Mouse (Mus musculus) intestine, postnatal 0 days (tissue): ENCODE measurements around the gene Slc35f6. TPM values are rescaled to one million over a fixed set of nuclear protein-coding genes. Genes with fewer than 3 reads are reported as not detected.

Experiments used
- ATAC-seq: fragments of 200-750 bp; cut with Nextera tagmentation; 2 replicates; pipeline ENCODE4 v1.8.0; 2017; ENCODE audit warnings: mild to moderate bottlenecking, moderate TSS enrichment, moderate library complexity
- H3K27ac ChIP-seq: fragments of 300-500 bp; sonication (generic); 2 replicates; pipeline ENCODE4 v1.5.1; 2014; ENCODE audit warnings: mild to moderate bottlenecking, low read depth, low read length, moderate library complexity
- H3K27me3 ChIP-seq: fragments of 300-500 bp; sonication (generic); replicated peaks from 2 replicates; pipeline ENCODE4 v1.6.1; 2014; ENCODE audit warnings: low read length, mixed read lengths; ENCODE audit not compliant: control insufficient read depth, insufficient read depth
- H3K36me3 ChIP-seq: fragments of 300-500 bp; sonication (generic); 2 replicates; pipeline ENCODE4 v1.6.1; 2014; ENCODE audit warnings: mild to moderate bottlenecking, moderate library complexity; ENCODE audit not compliant: control insufficient read depth, insufficient read depth
- H3K4me1 ChIP-seq: fragments of 300-500 bp; sonication (generic); replicated peaks from 2 replicates; pipeline ENCODE4 v1.6.1; 2014; ENCODE audit warnings: antibody characterized with exemption, low read length, mixed read lengths; ENCODE audit not compliant: control insufficient read depth, insufficient read depth
- H3K4me2 ChIP-seq: fragments of 300-500 bp; sonication (generic); replicated peaks from 2 replicates; pipeline ENCODE4 v1.6.1; 2014; ENCODE audit warnings: low read depth, mild to moderate bottlenecking, moderate library complexity
- H3K4me3 ChIP-seq: fragments of 300-500 bp; sonication (generic); 2 replicates; pipeline ENCODE4 v1.5.1; 2014; ENCODE audit warnings: low read depth, low read length
- H3K9ac ChIP-seq: fragments of 300-500 bp; sonication (generic); 2 replicates; pipeline ENCODE4 v1.6.1; 2014; ENCODE audit warnings: mild to moderate bottlenecking, low read depth, low read length
- H3K9me3 ChIP-seq: fragments of 300-500 bp; sonication (generic); 2 replicates; pipeline ENCODE4 v1.6.1; 2016; ENCODE audit warnings: mixed run types; ENCODE audit not compliant: control insufficient read depth
- CTCF ChIP-seq: sonication (generic); IDR thresholded peaks from 2 replicates; pipeline ENCODE4 v1.5.1; 2016; ENCODE audit warnings: low read depth, mild to moderate bottlenecking, control low read depth, antibody characterized with exemption, moderate library complexity
- whole genome bisulfite sequencing: fragments of 180-500 bp; shearing (Covaris S2); extraction: QIAGEN DNeasy Blood & Tissue Kit; methylation state at CpG from one replicate; pipeline ENCODE4 v1.1.7; 2014; 5-methylcytosine and 5-hydroxymethylcytosine counted together
- polyA plus RNA-seq: library from polyadenylated mRNA; unstranded; fragments of >200 nt; fragmentation: Nextera tagmentation; extraction: Ambion mirVana; gene quantifications from 2 replicates; pipeline ENCODE4 v1.2.1, GENCODE M21; 2015

Gene Slc35f6
- polyA plus RNA-seq, 1 experiment from 2014 or later: 71.6 TPM

- Histone ChIP-seq H3K27ac (no peak overlapping the region), H3K4me1 (no peaks in the 10 kb centered on the region), H3K9me3 (no peaks in the 10 kb centered on the region), H3K4me3 (no peak overlapping the region), H3K36me3 (no peaks in the 10 kb centered on the region), H3K27me3 (no peaks in the 10 kb centered on the region), H3K9ac (no peak overlapping the region), H3K4me2 (no peak overlapping the region)
- WGBS: 62% methylated on average over 16 of the region's 16 CpGs
- no peak for TF ChIP-seq CTCF
- no peak for ATAC-seq
Observed at GRCm38 (mm10) chr5:30606424-30607073, 41.2 kb upstream of the Slc35f6 start.

DNA sequence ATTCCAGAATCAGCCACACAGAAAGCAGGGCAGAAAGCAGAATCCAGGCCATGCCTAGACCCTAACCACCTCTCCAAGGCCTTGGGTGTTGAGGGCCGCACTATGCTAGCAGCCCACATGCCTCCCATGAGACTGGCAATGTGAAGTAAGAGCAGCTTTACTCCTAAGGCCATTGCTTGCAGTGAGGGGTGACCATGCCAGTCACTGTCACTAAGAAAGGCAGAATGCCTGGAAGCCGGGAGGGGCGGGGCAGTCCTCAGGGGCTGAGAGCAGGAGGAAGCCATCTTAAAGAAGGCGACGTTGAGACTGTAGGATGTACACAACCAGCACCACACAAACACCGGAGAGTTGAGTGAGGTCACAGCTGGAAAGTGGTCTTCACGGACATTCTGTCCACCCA, 38.6 kb upstream of the Slc35f6 start:
- WGBS: 89% methylated on average over 7 of the region's 7 CpGs
- H3K36me3 ChIP-seq: no peaks in the 10 kb centered on the region

GRCm38 (mm10) chr5:30609918-30610645, 37.7 kb upstream of the Slc35f6 start:
- Histone ChIP-seq H3K4me2 (no peak overlapping the region), H3K36me3 (no peaks in the 10 kb centered on the region), H3K4me3 (no peak overlapping the region), H3K27me3 (no peaks in the 10 kb centered on the region), H3K9me3 (no peaks in the 10 kb centered on the region), H3K4me1 (0 out of 2 replicates have a peak, but pooled peaks cover 5% of the 10 kb centered on the region), H3K9ac (no peak overlapping the region), H3K27ac (no peak overlapping the region)
- no peak for TF ChIP-seq CTCF
- 87% methylated on average over 8 of the region's 8 CpGs for WGBS
- ATAC-seq: no peak

More for the DNA sequence above, 38.6 kb upstream of the Slc35f6 start:
- Histone ChIP-seq H3K4me2 (no peak overlapping the region), H3K9ac (no peak overlapping the region), H3K4me3 (no peak overlapping the region), H3K4me1 (no peaks in the 10 kb centered on the region), H3K27ac (no peak overlapping the region), H3K9me3 (no peaks in the 10 kb centered on the region), H3K27me3 (no peaks in the 10 kb centered on the region)
- ATAC-seq: no peak
- no peak for TF ChIP-seq CTCF

DNA sequence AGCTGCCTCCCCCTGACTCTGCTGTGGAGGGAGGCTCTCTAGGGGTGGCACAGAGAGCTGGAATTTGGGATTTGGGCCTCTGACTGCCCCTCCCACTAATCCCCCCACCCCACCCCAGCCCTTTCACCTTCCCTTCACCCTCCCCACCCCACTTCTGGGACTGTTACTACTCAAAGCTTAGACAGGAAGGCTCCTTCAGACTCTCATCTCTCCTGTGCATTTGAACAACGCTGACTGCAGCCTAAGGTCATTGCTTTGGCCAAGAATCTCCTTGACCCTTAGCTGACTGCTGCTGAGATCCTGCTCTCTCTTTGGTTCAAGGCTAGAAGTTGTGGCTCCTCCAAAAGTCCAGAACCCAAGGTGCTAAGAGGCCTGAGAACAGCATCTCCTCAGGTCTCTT, 36.6 kb upstream of the Slc35f6 start:
- ATAC-seq: no peak
- H3K9me3 ChIP-seq: no peaks in the 10 kb centered on the region
- 0 out of 2 replicates have a peak, but pooled peaks cover 5% of the 10 kb centered on the region for H3K4me1 ChIP-seq
- H3K4me2 ChIP-seq: no peak overlapping the region
- H3K9ac ChIP-seq: no peak overlapping the region
- H3K4me3 ChIP-seq: no peak overlapping the region
- H3K27ac ChIP-seq: no peak overlapping the region
- no peak for TF ChIP-seq CTCF
- no peaks in the 10 kb centered on the region for H3K27me3 ChIP-seq
- 76% methylated on average over 1 of the region's 1 CpGs for WGBS
- no peaks in the 10 kb centered on the region for H3K36me3 ChIP-seq

- WGBS: 50% methylated on average over 3 of the region's 3 CpGs
- H3K9me3 ChIP-seq: no peaks in the 10 kb centered on the region
- ATAC-seq: no peak
- no peak for TF ChIP-seq CTCF
- H3K4me3 ChIP-seq: no peak overlapping the region
- no peaks in the 10 kb centered on the region for H3K27me3 ChIP-seq
- H3K36me3 ChIP-seq: no peaks in the 10 kb centered on the region
- no peak overlapping the region for H3K27ac ChIP-seq
- no peak overlapping the region for H3K9ac ChIP-seq
- no peak overlapping the region for H3K4me2 ChIP-seq
- H3K4me1 ChIP-seq: 0 out of 2 replicates have a peak, but pooled peaks cover 5% of the 10 kb centered on the region
Observed at GRCm38 (mm10) chr5:30611689-30612088, 36.0 kb upstream of the Slc35f6 start.

DNA sequence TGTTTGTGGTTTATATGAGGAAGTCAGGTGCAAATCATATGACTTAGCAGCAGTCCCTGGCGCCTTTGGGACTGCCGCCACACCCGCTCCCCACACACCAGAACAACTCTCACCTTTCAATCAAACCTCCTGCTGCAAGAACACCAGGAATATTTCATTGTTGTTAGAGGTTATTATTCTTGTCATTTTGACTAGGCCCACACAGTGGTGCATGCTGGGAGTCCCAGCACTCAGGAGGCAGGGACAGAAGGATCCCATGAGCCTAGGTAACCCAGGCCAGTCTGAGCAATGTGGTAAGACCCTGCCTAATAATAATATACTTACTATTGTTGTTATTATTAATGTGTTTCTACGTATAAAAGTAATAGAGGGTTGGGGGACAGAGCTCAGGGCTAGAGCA, 35.2 kb upstream of the Slc35f6 start:
- H3K4me1 ChIP-seq: peaks cover 5% of the 10 kb centered on the region; the same call in 1 of the 2 replicates
- no peaks in the 10 kb centered on the region for H3K36me3 ChIP-seq
- H3K4me2 ChIP-seq: no peak overlapping the region
- no peaks in the 10 kb centered on the region for H3K27me3 ChIP-seq
- WGBS: 51% methylated on average over 4 of the region's 4 CpGs
- no peaks in the 10 kb centered on the region for H3K9me3 ChIP-seq
- no peak overlapping the region for H3K27ac ChIP-seq
- H3K9ac ChIP-seq: no peak overlapping the region
- no peak for ATAC-seq
- H3K4me3 ChIP-seq: no peak overlapping the region
- TF ChIP-seq CTCF: no peak
